Mouse (Mus musculus) lung, postnatal 4 days (tissue): ENCODE measurements at regions not wholly inside any gene's neighbourhood (a gene's known extent, or its start where the extent isn't known, plus 50 kb on each side); places are given as distances from the start of the nearest gene placed in this dataset.

ENCODE experiments used
- DNase-seq, 2 experiments: peaks; one replicate each; pipeline ENCODE4 v3.0.0; 2021

GRCm38 (mm10) chr8:8376791-8377190 lies 284.3 kb downstream of the Efnb2 start:
- no peak for DNase-seq

- no peak for DNase-seq
These were observed 284.7 kb downstream of the Efnb2 start for GRCm38 (mm10) chr8:8376379-8376778.

GRCm38 (mm10) chr8:8367282-8367871 lies 293.7 kb downstream of the Efnb2 start:
- peak in 1 of 2 experiments; percentile 9 for DNase-seq

- DNase-seq: peak; percentile 6 to 37
These were observed 299.0 kb downstream of the Efnb2 start for GRCm38 (mm10) chr8:8361941-8362537.

- no peak for DNase-seq
These were observed 300.5 kb downstream of the Efnb2 start for GRCm38 (mm10) chr8:8360586-8360985.

- no peak for DNase-seq
These were observed 306.1 kb downstream of the Efnb2 start for GRCm38 (mm10) chr8:8354977-8355376.

GRCm38 (mm10) chr8:8344661-8345060 lies 316.4 kb downstream of the Efnb2 start:
- DNase-seq: no peak

- DNase-seq: no peak
These were observed 325.6 kb downstream of the Efnb2 start for GRCm38 (mm10) chr8:8335256-8335972.

- DNase-seq: peak in 1 of 2 experiments; percentile 15
These were observed 326.5 kb downstream of the Efnb2 start for GRCm38 (mm10) chr8:8334515-8334914.

GRCm38 (mm10) chr8:8331249-8331648 lies 329.8 kb downstream of the Efnb2 start:
- DNase-seq: peak; percentile 38 to 58

GRCm38 (mm10) chr8:8328010-8328666 lies 332.9 kb downstream of the Efnb2 start:
- DNase-seq: peak; percentile 37 to 62

- DNase-seq: peak; percentile 32 to 39
These were observed 334.8 kb downstream of the Efnb2 start for GRCm38 (mm10) chr8:8326066-8326834.

GRCm38 (mm10) chr8:8325420-8325819 lies 335.6 kb downstream of the Efnb2 start:
- DNase-seq: no peak

- no peak for DNase-seq
These were observed 336.5 kb downstream of the Efnb2 start for GRCm38 (mm10) chr8:8324520-8324919.

- DNase-seq: no peak
These were observed 352.8 kb downstream of the Efnb2 start for GRCm38 (mm10) chr8:8308253-8308652.

GRCm38 (mm10) chr8:8307487-8307886 lies 353.6 kb downstream of the Efnb2 start:
- DNase-seq: no peak

- no peak for DNase-seq
These were observed 360.9 kb downstream of the Efnb2 start for GRCm38 (mm10) chr8:8299965-8300767.

- no peak for DNase-seq
These were observed 368.3 kb downstream of the Efnb2 start for GRCm38 (mm10) chr8:8292577-8293247.

- no peak for DNase-seq
These were observed 375.2 kb downstream of the Efnb2 start for GRCm38 (mm10) chr8:8285876-8286275.

- DNase-seq: peak in 1 of 2 experiments; percentile 21
These were observed 386.1 kb downstream of the Efnb2 start for GRCm38 (mm10) chr8:8274987-8275386.

GRCm38 (mm10) chr8:8274211-8274641 lies 386.8 kb downstream of the Efnb2 start:
- DNase-seq: no peak
